Mouse (Mus musculus): ENCODE data around the gene Gmip. TPM values are rescaled to one million over a fixed set of nuclear protein-coding genes. Genes with fewer than 3 reads are reported as not detected.

Gene Gmip
- polyA plus RNA-seq, 1 experiment: 4.7 TPM

DNA sequence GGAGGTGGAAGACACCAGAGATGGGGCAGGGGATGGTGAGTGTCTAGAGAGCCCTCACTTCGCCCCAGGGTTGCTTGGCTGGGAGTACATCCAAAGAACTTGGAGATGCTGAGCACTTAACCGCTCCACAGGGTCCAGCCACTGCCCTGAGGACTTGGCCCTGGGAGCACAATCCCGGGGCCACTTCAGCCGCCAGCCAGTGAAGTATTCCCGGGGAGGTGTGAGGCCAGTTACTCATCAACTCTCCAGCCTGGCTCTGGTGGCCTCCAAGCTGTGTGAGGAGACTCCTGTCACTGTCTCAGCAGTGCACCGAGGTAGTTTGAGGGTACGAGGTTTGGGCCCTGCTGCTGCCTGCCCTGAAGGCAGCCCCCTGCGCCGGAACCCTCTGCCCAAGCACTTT is 12.0 kb downstream of the Gmip start:
- Histone ChIP-seq H3K27ac (replicated peaks; ENCODE audit: low read depth, low read length) (no peak overlapping the region), H3K4me1 (ENCODE audit: control insufficient read depth, insufficient read depth, insufficient read length, low read length) (peaks cover 5% of the 10 kb centered on the region; the same call in 1 of the 2 replicates), H3K4me3 (ENCODE audit: insufficient read depth, low read depth, low read length) (no peak overlapping the region)

DNA sequence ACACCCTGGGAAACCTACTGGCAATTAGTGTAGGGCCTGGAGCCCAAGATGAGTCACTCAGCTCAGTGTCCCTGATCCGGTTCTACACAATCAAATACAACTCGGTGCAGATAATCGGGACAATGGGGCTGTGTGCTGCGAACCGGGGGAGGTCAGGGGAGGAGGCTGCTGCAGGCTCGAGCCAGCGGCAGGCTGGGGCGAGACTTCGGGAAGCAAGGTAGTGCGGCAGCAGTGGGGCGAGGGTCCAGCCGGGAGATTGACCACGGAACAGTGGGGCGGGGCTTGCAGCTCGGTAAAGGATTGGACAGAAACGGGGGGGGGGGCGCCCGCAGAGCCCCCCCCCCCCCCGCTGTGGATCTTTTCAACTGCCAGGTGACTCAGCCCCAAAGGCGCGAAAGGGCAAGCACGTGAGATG is 13.5 kb downstream of the Gmip start:
- peaks cover 2% of the 10 kb centered on the region; the same call in 1 of the 2 replicates for H3K4me1 ChIP-seq (ENCODE audit: control insufficient read depth, insufficient read depth, insufficient read length, low read length)
- no peak overlapping the region for H3K27ac ChIP-seq (replicated peaks; ENCODE audit: low read depth, low read length)
- H3K4me3 ChIP-seq (ENCODE audit: insufficient read depth, low read depth, low read length): peak overlapping the region; percentile 14

DNA sequence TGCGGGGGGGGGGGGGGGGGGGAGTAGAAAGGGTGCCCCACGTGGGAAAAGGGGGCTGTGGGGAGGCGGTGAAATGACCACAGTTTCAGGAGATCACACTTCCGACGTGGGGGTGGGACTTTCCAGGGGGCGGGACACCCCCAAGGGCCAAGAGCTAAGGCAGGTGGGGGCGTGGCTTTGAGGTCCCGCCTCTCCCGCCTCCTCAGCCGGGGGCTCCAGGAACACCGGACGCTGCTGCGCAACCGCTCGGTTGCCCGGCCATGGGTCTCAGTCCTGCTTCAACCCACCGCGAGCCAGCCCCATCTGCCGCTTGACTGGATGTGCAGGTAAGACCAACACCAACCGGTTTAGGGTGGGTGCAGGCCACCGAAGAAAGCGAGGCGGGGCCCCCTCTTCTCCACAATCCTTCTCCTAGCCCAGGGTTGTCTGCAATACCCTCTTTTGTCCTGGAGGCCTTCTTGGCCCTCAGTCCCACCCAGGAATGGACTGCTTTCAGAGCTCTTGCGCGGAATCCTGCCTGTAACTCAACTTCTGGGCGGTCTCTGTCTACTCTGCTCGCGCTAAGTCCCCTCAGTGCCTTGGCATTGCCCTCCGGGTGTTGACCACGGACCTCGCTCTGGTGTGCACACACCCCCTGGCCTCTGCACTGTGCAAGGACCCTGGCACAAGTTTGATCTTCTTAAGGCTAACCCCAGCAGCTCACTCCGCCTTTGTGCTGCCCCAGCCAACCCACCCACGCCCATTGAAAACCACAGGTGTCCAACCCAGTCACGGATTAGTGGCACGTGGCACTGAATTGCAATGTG is 14.1 kb downstream of the Gmip start, which contains the start of gene Lpar2:
TSS of gene Lpar2 (plus strand) at position 44 of the 806 bp plus-strand sequence.
- peaks cover 2% of the 10 kb centered on the region; the same call in 1 of the 2 replicates for H3K4me1 ChIP-seq (ENCODE audit: control insufficient read depth, insufficient read depth, insufficient read length, low read length)
- H3K4me3 ChIP-seq (ENCODE audit: insufficient read depth, low read depth, low read length): peak within 1 kb of the TSS; percentile 46
- H3K27ac ChIP-seq (replicated peaks; ENCODE audit: low read depth, low read length): no peak within 1 kb of the TSS

DNA sequence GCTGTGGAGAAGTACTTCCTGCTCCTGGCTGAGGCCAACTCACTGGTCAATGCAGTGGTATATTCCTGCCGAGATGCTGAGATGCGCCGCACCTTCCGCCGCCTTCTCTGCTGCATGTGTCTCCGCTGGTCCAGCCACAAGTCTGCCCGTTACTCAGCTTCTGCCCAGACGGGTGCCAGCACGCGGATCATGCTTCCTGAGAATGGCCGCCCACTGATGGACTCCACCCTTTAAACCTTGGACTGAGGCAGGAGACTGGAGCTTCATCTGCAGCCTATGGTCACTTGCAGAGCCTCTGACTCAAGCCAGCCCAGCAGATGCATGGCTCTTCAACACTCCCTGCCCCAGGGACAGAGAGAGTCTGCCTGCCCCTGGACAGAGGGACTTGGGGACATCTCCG is 17.9 kb downstream of the Gmip start:
- Histone ChIP-seq H3K27ac (replicated peaks; ENCODE audit: low read depth, low read length) (no peak overlapping the region), H3K4me1 (ENCODE audit: control insufficient read depth, insufficient read depth, insufficient read length, low read length) (peaks cover 2% of the 10 kb centered on the region; the same call in 1 of the 2 replicates), H3K4me3 (ENCODE audit: insufficient read depth, low read depth, low read length) (no peak overlapping the region)

DNA sequence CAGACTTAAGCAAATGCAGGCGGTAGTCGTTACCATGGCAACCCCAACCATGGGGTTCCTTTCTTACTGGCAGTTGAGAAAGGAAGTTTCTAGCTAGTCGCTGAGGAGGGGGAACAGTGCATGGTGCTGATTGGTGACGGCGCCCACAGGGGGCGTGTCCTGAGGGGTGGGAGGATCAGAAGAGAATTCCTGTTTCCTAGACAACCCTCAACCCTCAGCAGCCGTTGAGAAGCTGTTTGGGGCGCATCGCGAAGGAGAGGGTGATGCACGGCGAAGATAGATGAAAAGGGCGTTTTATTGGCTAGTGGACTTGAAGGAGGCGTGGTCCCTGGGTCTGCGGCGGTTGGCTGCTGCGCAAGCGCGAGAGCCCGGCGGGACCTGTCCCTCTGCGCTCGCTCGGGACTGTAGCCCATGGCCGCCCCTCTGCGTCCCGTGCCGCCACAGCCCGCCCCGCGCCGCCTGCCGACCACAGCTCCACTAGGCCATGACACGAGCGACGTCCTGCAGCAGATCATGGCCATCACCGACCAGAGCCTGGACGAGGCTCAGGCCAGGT is 23.9 kb downstream of the Gmip start, which contains the start of gene Pbx4:
TSS of gene Pbx4 (plus strand) at position 194 of the 556 bp plus-strand sequence.
- H3K4me1 ChIP-seq (ENCODE audit: control insufficient read depth, insufficient read depth, insufficient read length, low read length): 0 out of 2 replicates have a peak, but pooled peaks cover 3% of the 10 kb centered on the region
- H3K27ac ChIP-seq (replicated peaks; ENCODE audit: low read depth, low read length): no peak within 1 kb of the TSS

DNA sequence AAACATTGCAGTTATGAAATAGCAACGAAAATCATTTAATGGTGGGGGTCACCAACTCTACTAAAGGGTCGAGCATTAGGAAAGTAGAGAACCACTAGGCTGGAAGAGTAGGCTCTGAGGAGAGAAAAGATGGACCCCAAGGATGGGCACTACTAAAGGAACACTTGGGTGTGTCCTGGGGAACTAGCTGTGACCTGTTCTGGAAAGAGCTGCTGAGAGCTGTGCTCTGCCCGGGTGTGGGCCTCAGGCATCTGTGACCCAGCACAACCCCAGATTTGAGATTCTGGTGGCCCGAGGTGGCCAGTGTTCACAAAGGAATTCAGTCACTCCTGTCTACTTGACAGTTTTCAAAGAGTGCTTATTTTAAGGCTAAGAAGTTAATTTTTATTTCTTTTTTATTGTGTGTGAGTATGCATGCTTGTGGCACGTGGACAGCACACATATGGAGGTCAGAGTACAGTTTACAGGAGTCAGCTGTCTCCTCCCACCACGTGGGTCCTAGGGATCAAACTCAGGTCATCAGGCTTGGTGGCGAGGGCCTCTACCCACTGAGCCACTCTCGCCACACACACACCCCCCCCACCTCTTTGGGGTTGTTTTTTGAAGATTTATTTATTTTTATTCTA is 28.7 kb downstream of the Gmip start:
- Histone ChIP-seq H3K4me3 (ENCODE audit: insufficient read depth, low read depth, low read length) (no peak overlapping the region), H3K4me1 (ENCODE audit: control insufficient read depth, insufficient read depth, insufficient read length, low read length) (0 out of 2 replicates have a peak, but pooled peaks cover 3% of the 10 kb centered on the region), H3K27ac (replicated peaks; ENCODE audit: low read depth, low read length) (no peak overlapping the region)

More for the DNA sequence above, 23.9 kb downstream of the Gmip start, which contains the start of gene Pbx4:
- H3K4me3 ChIP-seq (ENCODE audit: insufficient read depth, low read depth, low read length): peak within 1 kb of the TSS; percentile 47

DNA sequence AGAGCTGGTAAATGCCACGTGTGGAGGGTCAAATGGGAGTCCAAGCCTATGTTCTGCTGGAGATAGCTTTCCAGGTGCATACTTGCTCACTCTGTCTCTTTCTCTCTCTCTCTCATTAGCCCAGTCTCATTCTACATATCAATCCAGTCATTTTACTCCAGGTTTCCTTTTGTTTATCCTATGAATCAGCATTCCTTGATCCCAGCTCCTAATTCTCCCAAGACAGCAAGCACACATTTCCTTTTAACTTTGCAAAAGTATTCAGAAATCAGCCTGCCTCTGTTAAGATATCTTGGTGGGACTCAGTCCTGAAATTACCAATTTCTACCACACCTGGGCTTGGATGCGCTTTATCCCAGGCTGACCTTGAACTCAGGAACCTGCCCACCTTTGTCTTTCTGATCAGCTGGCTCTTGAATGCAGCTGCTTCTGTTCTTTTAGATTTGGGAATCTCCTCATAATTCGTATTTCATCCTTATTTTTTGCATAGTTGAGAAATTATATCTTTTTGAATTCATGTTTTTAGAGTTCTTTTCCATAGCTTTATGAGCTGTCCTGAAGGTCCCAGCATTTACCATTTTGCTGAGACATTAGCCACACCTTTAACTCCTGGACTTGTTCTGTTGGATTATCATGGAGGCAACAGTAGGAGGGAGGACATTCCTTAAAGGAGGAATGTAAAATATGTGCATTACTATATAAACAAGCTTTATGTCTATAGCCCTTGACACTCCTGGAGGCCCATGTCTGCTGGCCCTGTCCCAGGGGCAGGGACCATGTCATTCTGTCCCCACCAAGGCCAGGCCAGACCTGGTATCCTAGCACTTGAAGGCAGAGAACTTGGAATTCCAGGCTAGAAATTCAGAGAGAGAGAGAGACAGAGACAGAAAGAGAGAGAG is 38.9 kb downstream of the Gmip start:
- Histone ChIP-seq H3K27ac (replicated peaks; ENCODE audit: low read depth, low read length) (no peak overlapping the region), H3K4me1 (ENCODE audit: control insufficient read depth, insufficient read depth, insufficient read length, low read length) (no peaks in the 10 kb centered on the region), H3K4me3 (ENCODE audit: insufficient read depth, low read depth, low read length) (no peak overlapping the region)

DNA sequence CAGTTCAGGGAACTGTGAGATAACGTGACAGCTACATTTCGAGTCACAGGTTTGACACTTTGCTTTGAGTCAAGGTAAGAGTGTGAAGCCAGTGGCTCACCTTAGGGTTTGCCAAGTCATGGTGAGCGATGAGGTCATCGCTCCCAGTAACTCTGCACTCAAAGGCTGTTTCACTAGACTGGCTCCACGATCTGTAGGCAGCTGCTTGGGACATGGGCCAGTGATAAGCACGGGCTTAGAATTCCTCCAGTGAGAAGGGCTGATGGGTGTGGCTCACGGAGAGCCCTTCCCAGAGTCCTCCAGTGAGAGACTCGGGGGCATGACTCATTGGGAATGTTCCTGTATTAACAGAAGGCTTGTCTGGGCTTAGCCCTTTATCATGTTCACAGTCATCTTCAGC is 40.5 kb downstream of the Gmip start:
- Histone ChIP-seq H3K4me1 (ENCODE audit: control insufficient read depth, insufficient read depth, insufficient read length, low read length) (no peaks in the 10 kb centered on the region), H3K27ac (replicated peaks; ENCODE audit: low read depth, low read length) (no peak overlapping the region), H3K4me3 (ENCODE audit: insufficient read depth, low read depth, low read length) (no peak overlapping the region)

DNA sequence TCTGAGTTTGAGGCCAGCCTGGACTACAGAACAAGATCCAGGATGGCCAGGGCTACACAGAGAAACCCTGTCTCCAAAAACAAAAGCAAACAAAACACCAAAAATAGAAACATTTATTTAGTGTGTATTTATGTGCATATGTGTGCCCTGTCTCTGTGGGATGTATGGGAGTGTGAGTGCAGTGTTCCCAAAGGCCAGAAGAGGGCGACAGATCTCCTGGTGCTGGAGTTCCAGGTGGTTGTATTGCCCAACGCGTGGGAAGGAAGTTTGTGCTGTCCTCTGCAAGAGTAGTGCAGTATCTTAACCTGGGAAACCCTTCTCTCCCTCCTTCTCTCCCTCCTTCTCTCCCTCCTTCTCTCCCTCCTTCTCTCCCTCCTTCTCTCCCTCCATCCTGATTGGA is 41.4 kb downstream of the Gmip start:
- Histone ChIP-seq H3K27ac (replicated peaks; ENCODE audit: low read depth, low read length) (no peak overlapping the region), H3K4me3 (ENCODE audit: insufficient read depth, low read depth, low read length) (no peak overlapping the region)

DNA sequence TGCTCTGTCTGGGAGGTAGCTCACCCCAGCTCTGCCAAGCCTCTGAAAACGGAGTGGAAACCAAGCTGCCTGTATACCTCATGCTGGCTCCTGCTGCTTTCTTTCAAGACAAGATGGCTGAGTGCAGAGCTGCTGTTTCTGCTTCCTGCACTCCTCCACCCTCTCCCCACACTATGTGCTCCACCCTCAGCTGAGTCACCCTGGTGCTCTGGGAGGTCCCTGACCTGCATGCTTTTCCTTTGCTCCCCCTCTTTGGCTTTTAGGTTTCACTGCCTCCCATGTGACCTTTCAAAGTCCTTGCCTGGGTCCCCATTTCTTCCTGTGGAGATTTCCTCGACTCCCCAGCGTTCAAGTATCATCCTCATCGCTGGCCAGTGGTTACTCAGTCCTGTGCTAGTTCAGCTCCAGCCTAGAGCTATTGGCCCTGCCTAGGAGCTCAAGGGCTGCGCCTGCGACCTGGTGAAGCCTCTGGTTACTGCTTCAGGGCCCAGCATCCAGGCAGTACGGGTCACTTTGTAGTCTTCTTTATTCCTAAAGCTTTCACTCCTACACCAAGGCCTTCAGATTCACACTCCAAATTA is 42.5 kb downstream of the Gmip start:
- Histone ChIP-seq H3K27ac (replicated peaks; ENCODE audit: low read depth, low read length) (no peak overlapping the region), H3K4me1 (ENCODE audit: control insufficient read depth, insufficient read depth, insufficient read length, low read length) (no peaks in the 10 kb centered on the region), H3K4me3 (ENCODE audit: insufficient read depth, low read depth, low read length) (no peak overlapping the region)

More for the DNA sequence above, 41.4 kb downstream of the Gmip start:
- no peaks in the 10 kb centered on the region for H3K4me1 ChIP-seq (ENCODE audit: control insufficient read depth, insufficient read depth, insufficient read length, low read length)

DNA sequence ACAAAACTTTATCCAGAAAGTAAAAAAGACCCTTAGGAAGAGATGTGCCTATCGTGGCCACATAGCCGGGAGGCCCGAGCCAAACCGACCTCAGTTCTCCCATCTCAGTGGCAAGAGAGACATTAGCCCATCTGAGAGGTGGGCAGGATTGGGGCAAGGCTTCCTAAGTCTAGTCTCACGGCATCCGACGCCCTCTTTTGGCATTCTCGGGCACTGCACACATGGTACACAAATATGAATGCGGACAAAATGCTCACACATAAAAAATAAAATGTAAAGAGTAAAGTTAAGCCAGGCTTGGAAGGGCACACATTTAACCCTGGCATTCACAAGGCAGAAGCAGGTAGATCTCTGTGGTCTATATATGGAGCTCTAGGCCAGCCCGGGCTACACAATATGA is 45.4 kb downstream of the Gmip start:
- H3K27ac ChIP-seq (replicated peaks; ENCODE audit: low read depth, low read length): no peak overlapping the region
- H3K4me3 ChIP-seq (ENCODE audit: insufficient read depth, low read depth, low read length): no peak overlapping the region
- H3K4me1 ChIP-seq (ENCODE audit: control insufficient read depth, insufficient read depth, insufficient read length, low read length): no peaks in the 10 kb centered on the region

DNA sequence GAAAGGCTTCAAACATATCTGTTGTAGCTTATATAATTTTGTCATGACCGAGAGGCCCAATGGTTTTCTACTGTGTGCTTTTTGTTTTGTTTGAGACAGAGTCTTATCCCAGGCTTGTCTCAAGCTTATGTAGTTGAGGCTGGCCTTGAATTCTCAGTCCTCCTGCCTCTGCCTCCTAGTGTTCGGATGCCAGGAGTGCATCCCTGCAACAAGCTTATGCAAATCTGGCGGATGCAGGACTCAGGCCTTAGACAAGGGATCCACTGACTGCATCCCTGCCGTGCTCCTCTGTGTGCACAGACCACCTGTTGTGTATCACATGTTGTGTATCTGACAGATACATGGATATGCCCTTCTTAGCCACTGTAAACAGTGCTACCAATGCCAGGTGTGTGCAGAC is 52.3 kb downstream of the Gmip start:
- no peaks in the 10 kb centered on the region for H3K4me1 ChIP-seq (ENCODE audit: control insufficient read depth, insufficient read depth, insufficient read length, low read length)
- no peak overlapping the region for H3K27ac ChIP-seq (replicated peaks; ENCODE audit: low read depth, low read length)
- H3K4me3 ChIP-seq (ENCODE audit: insufficient read depth, low read depth, low read length): no peak overlapping the region

DNA sequence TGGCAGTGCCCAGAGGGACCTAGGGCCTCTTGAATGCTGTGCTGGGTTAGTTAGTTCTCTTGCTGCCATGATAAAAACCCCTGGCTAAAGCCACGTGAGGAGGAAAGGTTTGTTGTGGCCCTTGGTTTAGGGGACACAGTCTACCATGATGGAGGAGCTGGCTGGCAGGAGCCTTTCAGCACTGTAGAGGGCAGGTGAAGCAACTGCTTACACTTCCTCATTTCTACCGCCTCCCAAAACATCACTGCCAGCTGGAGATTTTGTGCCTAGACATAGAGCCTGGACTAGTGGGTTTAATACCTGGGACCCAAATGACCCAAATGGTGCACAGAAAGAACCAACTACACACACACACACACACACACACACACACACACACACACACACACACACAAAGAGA is 52.8 kb downstream of the Gmip start:
- no peak overlapping the region for H3K27ac ChIP-seq (replicated peaks; ENCODE audit: low read depth, low read length)
- H3K4me1 ChIP-seq (ENCODE audit: control insufficient read depth, insufficient read depth, insufficient read length, low read length): no peaks in the 10 kb centered on the region
- no peak overlapping the region for H3K4me3 ChIP-seq (ENCODE audit: insufficient read depth, low read depth, low read length)

DNA sequence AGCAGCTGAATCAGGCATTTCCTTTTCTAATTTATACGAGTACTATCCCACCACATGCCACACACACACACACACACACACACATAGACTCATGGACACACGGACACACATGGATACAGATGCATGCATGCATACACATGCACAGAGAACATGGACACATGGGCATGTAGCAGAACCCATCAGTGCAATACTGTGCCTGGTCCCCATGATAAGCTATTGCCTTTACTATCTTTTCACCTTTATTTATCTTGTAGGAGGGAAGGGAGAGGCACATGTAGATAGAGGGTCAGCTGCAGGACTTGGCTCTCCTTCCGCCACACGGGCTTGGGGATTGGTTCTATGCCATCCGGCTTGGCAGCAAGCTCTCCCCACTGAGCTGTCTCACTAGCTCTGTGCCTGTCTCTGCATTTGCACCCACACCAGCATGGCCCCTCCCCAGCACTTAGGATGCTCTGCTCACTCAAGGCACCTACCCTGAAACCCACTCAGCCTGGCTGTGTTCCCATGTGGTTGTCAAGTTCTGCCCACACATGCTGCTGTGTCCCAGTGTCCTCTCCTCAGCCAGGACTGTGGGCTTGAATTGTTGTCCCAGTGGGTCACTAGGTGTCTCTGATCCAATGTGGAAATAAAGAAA is 55.0 kb downstream of the Gmip start:
- peaks cover 5% of the 10 kb centered on the region; the same call in 1 of the 2 replicates for H3K4me1 ChIP-seq (ENCODE audit: control insufficient read depth, insufficient read depth, insufficient read length, low read length)
- no peak overlapping the region for H3K27ac ChIP-seq (replicated peaks; ENCODE audit: low read depth, low read length)
- H3K4me3 ChIP-seq (ENCODE audit: insufficient read depth, low read depth, low read length): no peak overlapping the region
